Mouse (Mus musculus) thymus, postnatal 25 days (tissue): ENCODE results near the gene Urm1.
"Not testable (repeated sequence)": the region's sequence is repeated elsewhere in the genome, so short reads cannot be mapped to it uniquely, and the experiment has no call there.

Source experiments
- DNase-seq: peaks from one replicate; pipeline ENCODE4 v3.0.0; 2022

Gene Urm1

DNA sequence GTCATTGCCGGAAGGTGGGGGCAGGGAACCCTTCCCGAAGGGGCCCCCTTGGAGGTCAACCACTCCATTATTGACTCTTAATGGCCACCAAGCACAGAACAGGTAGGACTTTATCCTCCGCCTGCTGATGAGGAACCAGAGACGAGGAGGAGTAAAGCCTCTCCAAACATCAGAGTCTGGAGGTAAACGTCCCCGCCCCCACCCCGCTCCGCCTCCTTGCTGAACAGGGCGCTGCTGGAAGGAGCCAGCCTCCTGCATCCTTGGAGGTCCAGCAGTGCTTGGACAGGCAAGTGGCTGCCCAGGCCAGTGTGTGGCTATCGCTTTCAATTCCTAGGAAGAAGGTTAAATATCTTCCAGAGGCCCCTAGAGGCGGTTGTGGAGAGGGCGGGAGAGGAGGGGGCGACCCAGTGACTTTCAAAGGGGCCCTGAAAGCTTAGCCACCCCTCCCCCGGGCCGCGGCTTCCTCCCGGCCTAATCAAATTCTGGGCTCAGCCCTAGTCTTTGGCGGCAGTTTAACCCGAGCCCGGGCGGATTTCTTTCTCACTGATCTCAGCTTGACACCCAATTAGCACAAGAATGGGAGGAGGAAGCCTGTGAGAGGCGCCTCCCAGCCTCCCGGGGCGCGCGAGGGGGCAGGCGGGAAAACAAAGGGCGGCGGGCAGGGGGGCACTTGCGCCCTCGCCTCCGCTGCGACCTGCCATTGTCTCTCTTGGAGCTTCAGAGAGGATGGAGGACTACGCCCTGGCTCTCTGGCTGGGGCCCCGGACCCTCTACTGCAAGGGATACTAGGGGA is at the start of gene Urm1:
Gene Urm1, plus strand, starts transcription at position 51 of the 793 bp plus-strand sequence.
- peak; percentile 76 for DNase-seq

DNA sequence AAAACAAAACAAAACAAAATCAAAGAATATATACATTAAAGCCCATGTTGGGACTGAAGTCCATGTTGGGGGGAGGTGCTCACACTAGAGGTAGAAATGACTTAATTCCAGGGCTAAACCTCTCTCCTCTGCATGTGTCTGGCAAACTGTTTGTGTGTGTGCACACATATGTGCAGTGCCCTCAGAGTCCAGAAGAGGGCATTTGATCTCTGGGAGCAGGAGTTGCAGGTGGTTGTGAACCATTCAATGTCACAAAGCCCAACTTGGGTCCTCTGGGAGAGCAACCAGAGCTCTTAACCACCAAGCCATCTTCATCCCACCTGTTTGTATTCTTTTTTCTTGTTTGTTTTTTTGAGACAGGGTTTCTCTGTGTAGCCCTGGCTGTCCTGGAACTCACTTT is 49.7 kb upstream of the Urm1 start:
- no peak for DNase-seq

DNA sequence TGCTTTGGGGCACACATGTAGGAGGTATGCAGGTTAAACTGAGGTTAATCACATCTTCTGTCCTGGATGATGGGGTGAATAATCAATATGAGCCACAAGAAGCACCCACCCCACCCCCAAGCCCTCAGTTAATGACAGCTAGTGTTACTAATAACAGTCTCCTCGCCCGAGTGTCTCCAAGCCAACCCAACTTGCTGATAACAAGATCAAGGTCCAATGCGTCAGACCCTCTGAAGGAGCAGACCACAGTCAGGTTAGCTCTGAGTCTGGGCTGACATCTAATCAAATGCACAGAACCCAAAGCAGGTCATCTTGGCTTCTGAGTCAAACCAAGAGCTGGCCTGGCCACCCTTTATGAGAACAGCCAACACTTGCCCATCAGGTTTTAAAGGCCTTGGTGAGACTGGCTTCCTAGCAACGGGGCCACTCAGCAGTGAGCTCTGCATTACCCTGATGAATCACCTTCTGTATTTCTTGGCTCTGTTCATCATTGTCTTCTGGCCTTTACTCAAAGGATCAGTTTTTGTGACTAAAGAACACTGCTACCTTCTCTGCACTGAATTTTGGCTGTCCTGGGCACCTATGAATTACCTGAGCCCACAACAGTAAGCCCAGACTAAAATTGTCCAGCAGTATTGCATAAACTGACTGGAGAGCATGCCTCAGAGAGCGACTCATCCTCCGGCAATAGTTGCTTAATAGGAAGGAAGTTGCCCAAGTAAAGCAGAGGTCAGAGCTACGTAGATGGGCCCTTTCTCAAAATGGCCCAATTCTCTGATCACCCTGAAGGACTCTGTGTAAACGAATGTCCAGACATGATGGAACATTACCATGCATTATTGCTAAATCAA is 48.0 kb upstream of the Urm1 start:
- DNase-seq = no peak

GRCm38 (mm10) chr2:29773323-29773722 is 46.6 kb upstream of the Urm1 start:
- no peak for DNase-seq

DNA sequence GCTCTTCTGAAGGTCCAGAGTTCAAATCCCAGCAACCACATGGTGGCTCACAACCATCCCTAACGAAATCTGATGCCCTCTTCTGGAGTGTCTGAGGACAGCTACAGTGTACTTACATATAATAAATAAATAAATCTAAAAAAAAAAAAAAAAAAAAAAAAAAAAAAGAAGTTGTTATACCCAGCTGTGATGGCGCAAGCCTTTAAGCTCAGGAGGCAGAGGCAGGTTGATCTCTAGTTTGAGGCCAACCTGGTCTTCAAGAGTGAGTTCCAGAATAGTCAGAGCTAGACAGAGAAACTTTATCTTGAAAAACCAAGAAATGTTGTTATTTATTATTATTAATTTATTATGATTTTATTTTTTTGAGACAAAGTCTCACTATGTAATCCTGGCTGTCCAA is 38.6 kb upstream of the Urm1 start:
- not testable (repeated sequence) for DNase-seq

- no peak for DNase-seq
Observed at GRCm38 (mm10) chr2:29784290-29784689, 35.6 kb upstream of the Urm1 start.

DNA sequence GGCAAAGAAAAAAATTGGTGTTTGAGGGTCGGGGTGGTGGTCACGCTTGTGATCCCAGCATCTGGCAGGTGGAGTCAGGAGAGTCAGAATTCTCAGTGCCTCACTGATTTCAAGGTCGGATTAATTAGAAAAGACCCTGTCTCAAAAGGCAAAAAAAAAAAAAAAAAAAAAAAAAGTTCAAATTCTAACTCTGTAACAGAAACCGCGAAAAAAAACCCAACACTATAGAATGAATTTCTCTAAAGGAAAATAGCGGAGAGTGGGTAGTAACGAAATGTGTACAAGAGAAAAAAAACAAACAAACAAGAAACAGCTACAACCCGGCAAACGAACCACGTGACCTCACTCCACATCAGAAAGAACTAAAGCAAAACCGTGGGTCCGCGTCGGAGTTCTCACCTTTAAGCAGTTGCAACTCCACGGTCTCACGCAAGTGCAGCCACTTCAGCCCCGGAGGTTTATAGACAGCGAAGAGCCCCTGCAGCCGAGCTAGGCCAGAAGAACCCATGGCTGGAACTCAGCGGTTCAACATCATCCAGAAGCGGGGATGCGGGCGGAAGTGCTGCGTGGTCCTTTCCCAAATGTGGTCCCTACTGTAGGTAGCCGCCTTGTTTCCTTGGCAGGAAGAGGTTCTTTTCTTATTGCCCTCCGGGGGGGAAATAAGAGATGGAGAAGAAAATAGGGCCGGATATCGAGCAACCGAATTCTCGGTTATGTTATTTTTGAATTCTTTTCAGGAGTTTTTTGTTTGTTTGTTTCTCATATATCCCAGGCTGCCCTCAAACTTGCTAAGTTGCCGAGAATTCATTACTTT is 32.6 kb upstream of the Urm1 start, which contains the start of gene Coq4:
Gene Coq4, plus strand, starts transcription at position 390 of the 814 bp plus-strand sequence.
- peak; percentile 89 for DNase-seq

DNA sequence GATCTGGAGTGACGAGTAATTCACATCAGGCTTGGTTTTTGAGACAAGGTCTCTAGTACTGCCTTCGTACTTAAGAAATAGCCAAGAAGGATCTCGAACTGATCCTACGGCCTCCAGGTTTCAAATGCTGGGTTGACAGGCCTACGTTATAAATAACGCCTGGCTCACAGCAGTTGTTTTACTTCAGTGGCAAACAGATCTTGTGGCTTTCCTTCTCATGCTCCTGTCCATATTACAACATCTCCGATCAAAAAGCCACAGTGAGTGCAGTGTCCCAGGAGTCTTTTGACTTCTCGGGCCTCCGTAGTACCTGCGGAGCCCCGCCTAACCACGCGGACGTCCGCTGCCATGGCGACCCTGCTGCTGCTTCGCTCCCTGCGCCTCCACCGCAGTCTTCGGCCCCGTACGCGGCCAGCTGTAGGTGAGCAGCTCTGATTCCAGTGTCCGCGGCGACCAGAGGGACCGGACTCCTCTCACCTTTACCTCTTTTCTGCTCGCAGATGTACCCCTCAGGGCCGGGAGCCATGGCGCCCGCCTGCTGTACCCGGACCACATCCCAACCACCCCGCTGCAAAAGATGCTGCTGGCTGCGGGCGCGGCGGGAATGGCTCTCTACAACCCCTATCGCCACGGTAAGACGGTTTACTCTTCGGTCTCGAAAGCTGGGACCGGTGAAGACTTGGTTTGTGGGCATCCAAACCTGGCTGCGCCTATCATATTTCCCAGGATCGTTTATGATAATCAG is 31.8 kb upstream of the Urm1 start, which contains the start of gene Trub2:
Gene Trub2, minus strand, starts transcription at position 566 of the 745 bp plus-strand sequence.
- DNase-seq = peak; percentile 86

DNA sequence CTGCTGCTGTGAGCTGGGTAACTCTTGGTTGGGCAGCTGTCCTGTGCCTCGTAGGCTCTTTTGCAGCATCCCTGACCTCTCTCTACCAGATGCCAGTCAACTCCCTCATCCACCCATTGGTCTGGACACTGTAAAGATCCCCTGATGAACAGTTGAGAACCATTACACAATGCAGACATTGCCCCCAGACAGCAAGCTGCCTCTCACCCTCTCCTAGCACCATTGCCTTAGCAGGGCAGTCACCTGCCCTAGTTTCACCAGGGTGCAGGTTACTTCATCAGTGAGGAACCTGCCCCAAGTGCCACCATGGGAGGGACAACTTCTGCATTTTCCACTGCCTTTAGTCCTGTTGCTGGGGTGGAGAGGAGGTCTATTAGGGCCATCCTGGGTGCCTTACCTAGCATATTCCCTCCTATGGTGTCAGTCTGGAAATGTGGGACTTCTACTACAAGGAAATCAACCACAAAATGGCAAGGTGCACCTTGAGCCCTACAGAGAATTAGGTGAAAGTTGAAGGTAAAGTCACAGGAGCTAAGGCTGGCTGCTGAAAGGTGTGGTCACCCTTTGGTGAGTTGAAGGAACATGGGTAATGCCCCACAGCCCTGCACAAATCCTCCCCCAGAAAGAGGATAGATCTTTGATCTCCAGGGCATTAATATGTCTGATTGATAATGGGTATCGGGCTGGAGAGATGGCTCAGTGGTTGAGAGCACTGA is 26.9 kb upstream of the Urm1 start:
- DNase-seq = no peak

GRCm38 (mm10) chr2:29802075-29802826 is 17.6 kb upstream of the Urm1 start, which contains the start of gene Slc27a4:
Gene Slc27a4 (plus strand): TSS chr2:29802634.
- DNase-seq = peak; percentile 96

DNA sequence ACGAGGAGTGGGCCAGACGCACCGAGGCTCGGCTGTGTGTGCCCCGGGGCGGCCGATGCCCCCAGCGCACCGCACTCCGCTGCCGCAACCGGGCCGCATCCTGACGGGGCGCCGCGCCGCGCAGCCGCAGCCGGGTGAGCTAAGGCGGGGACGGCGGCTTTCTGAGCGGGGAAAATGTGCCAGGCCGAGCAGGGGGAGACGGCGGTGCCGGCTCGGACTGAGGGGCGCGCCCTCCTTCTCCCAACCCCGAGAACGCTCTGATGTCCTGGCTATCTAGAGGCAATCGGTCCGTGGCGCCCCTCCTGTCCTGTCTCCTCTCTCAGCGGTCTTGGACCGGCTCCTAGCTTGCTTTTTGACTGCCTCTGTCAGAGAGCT is 17.1 kb upstream of the Urm1 start:
- no peak for DNase-seq

GRCm38 (mm10) chr2:29803400-29803831 is 16.5 kb upstream of the Urm1 start:
- peak; percentile 44 for DNase-seq

GRCm38 (mm10) chr2:29815678-29816371 is 4.0 kb upstream of the Urm1 start:
- DNase-seq = no peak

DNA sequence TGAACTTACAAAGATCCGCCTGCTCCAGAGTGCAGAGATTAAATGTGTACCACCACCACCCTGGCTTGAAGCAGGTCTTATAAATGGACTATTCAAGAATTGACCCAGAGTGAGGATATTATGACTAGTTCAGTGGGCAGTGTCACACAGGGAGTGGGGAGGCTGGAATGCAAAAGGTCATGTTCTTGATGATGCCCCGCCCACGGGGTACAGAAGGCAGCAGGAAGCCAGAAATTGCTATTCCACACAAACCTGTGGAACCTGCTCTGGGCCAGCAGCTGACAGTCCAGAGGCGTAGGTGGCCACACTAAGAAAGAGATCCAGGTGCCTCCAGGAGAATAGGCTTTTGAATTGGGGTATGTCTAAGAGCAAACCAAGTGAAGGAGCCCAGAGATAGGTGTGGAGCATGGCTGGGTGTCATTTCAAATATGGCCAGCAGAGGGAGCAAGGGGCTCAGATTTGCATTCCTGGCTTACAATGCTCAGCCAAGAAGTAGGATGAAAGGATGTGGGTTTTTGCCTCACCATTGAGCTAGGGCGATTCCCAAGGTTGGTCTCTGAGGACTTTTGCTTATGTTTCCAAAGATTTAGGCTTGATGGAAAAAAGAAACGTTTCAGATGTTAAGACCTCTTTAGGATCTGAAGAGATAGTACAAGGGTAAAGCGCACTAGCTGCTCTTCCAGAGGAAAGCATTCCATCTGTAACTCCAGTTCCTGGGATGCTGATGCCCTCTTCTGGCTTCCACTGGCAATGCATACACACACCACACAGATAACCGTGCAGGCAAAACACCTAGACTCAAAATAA is 2.2 kb upstream of the Urm1 start:
- peak; percentile 81 for DNase-seq

- DNase-seq = no peak
Observed at GRCm38 (mm10) chr2:29819363-29819762, 512 bp upstream of the Urm1 start.

DNA sequence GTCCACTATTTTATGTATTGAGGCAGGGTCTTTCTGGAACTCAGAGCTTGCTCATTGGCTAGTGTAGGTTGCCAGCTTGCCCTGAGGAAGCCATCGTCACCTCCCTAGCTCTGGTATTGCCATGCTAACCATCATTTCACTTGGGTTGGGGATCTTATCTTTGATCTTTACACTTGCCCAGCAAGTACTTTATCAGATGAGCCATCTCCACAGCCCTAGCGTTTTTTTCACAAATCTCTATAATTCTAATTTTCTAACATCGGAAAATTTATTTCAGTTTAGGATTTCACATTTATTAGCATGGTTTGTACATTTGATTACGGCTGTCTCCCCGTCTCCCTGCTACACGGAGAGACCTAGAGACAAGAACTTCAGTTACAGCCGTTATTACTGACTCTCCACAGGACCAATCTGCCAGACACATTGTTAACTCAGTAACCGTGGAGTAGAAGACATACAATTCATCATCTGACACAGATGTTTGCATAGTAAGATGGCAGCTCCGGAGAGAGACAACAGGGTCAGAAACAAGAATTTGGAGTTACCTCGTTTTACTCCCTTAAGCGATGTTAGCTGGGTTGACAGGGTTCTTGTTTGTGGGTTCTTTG is 6.5 kb downstream of the Urm1 start:
- DNase-seq = no peak

GRCm38 (mm10) chr2:29826926-29827708 is 7.2 kb downstream of the Urm1 start:
- DNase-seq = peak; percentile 93

DNA sequence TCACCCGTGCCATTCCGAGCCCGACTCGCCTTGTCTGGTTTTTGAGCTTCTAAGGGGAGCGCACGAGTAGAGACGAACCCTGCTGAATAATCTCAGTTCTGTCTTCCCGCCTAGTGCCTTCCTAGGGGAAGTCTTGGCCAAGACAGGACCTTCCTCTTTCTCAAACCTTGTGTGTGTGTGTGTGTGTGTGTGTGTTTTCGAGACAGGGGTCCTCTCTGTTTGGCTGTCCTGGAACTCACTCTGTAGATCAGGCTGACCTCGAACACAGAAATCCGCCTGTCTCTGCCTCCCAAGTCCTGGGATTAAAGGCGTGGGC is 7.8 kb downstream of the Urm1 start:
- DNase-seq = no peak
